Mouse (Mus musculus) neural tube, postnatal 0 days (tissue): ENCODE measurements around the gene Cdh22. TPM values are rescaled to one million over a fixed set of nuclear protein-coding genes. Genes with fewer than 3 reads are reported as not detected.

ENCODE experiments used
- polyA plus RNA-seq: library from polyadenylated mRNA; unstranded; fragments of >200 nt; fragmentation: Nextera tagmentation; extraction: Ambion mirVana; gene quantifications from 2 replicates; pipeline ENCODE4 v1.2.1, GENCODE M21; 2015

Cdh22 gene
- 18.0 and 18.7 TPM in 2 replicates for polyA plus RNA-seq

DNA sequence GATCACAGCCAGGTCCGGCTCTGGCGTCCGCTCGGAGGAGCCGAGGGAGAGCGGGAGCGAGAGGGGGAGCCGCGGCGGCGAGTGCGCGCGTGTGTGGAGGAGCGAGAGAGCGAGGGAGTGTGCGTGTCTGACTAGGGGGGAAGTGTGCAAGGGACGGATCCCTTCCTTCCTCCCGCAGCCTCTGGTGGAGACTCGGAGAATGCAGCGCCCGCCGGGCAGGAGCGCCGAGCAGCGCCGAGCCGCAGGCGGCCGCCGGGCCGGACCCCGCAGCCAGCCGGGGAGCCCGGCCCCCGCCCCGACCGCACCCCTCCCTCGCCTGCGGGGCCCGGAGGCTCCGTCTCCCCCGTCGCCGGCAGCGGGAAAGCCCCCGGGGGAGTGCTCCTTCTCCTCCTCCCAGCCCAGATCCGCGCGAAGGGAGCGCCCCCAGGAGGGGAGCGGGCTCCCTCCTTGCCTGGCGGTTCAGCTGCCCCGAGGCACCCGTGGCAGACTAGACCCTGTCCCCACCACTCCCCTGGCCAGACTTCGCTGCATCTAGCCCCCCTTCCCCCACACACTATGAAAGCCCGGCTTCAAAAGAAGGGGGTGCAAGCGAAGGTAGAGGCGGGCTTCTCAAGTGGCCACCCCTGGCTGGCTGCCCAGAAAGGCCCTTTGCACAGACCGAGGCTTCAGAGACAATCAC lies at the start of gene Cdh22:
Gene Cdh22 (minus strand): TSS at position 241 of the 679 bp plus-strand sequence.

DNA sequence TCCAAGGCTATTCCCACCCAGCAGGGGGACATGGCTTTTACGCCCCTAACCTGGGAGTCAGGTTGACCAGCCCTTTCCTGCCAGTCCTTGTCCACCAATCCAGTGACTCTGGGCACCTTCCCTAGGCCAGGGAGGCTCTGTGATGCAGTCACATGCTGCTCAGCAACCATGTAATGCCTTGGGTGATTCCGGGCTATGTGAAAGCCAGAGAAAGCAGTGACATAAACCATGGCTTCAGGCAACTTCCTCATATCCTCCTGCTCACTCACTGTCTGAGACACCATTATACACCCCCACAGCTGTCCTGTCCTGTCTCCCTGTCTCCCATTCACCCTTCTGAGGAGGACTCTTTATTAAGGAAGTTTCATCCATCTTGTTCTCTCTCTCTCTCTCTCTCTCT lies 144.0 kb downstream of the Cdh22 start, which contains the start of gene 1700025C18Rik:
Gene 1700025C18Rik (minus strand): TSS at position 101 of the 400 bp plus-strand sequence.

Other genes starting within 250 kb of the Cdh22 start
- gene Ncoa5, start 200.0 kb downstream of the Cdh22 start, polyA plus RNA-seq = 39.8 and 51.0 TPM in 2 replicates
- gene Cd40, start 179.2 kb downstream of the Cdh22 start, polyA plus RNA-seq = 3.9 and 4.2 TPM in 2 replicates
- gene 1700025C18Rik, start 144.1 kb downstream of the Cdh22 start, polyA plus RNA-seq = not detected in 2 replicates
- 61.4 and 65.8 TPM in 2 replicates for gene Slc35c2, start 53.0 kb upstream of the Cdh22 start, polyA plus RNA-seq
- 59.7 and 71.2 TPM in 2 replicates for gene Elmo2, start 91.6 kb upstream of the Cdh22 start, polyA plus RNA-seq
- 0.88 and 1.8 TPM in 2 replicates for gene Zfp663, start 133.9 kb upstream of the Cdh22 start, polyA plus RNA-seq
- 4.7 and 5.1 TPM in 2 replicates for gene Zfp334, start 153.4 kb upstream of the Cdh22 start, polyA plus RNA-seq
- 0.06 and 0.14 TPM in 2 replicates for gene Ocstamp, start 165.6 kb upstream of the Cdh22 start, polyA plus RNA-seq
- 8.6 and 12.8 TPM in 2 replicates for gene Slc13a3, start 238.4 kb upstream of the Cdh22 start, polyA plus RNA-seq